Mouse (Mus musculus) liver, embryonic 14.5 days (tissue): ENCODE measurements at regions not wholly inside any gene's neighbourhood (a gene's known extent, or its start where the extent isn't known, plus 50 kb on each side); places are given as distances from the start of the nearest gene placed in this dataset.

Source experiments
- CTCF ChIP-seq: IDR thresholded peaks from 2 replicates; pipeline ENCODE4 v1.5.1; 2016; ENCODE audit warnings: antibody characterized with exemption, low read depth, control low read depth
- EP300 ChIP-seq: IDR thresholded peaks from 2 replicates; pipeline ENCODE4 v1.6.1; 2016; ENCODE audit warnings: antibody characterized with exemption, low read depth

DNA sequence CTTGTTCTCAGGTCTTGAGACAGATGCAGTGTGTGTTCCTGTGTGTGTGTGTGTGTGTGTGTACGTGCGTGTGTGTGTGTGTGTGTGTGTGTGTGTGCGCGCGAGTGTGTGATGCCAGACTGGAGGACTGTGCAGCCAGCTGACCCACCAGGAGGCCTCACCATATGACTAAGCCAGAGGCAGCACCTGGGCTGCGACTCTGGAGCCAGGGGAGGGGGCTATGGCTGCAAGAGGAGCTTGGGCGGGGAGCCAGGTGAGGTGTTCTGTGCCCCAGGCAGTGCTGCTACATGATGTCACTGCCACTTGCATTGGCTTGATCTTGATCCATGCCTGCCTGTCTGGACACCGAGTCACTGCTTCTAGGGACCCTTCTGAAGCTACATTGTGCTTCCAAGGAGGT lies 517.1 kb downstream of the Vrk1 start:
- TF ChIP-seq CTCF (no peak), EP300 (no peak)
